Mouse (Mus musculus) C2C12 (cell line): ENCODE data around the gene Ate1. TPM values are rescaled to one million over a fixed set of nuclear protein-coding genes. Genes with fewer than 3 reads are reported as not detected.

Source experiments
- H3K27me3 ChIP-seq: one replicate; pipeline ENCODE4 v1.6.1; 2011; ENCODE audit not compliant: control insufficient read depth, insufficient read depth, insufficient read length
- H3K36me3 ChIP-seq: one replicate; pipeline ENCODE4 v1.6.1; 2011; ENCODE audit not compliant: control insufficient read depth, insufficient read depth
- H3K4me3 ChIP-seq: one replicate; pipeline ENCODE4 v1.5.1; 2011; ENCODE audit warnings: mild to moderate bottlenecking, control low read depth; ENCODE audit not compliant: poor library complexity, insufficient read depth, severe bottlenecking
- H3K79me2 ChIP-seq: one replicate; pipeline ENCODE4 v1.6.1; 2011; ENCODE audit not compliant: control insufficient read depth, insufficient read depth
- H3K79me3 ChIP-seq: one replicate; pipeline ENCODE4 v1.6.1; 2011; ENCODE audit warnings: low read depth, control low read depth
- H3ac ChIP-seq: one replicate; pipeline ENCODE3; 2011; ENCODE audit warnings: low read depth; ENCODE audit not compliant: control insufficient read depth, insufficient read length
- CEBPB ChIP-seq: IDR thresholded peaks from one replicate; pipeline ENCODE4 v1.6.1; 2011; ENCODE audit warnings: low read depth, mild to moderate bottlenecking, control low read depth, moderate library complexity
- CTCF ChIP-seq: IDR thresholded peaks from one replicate; pipeline ENCODE4 v1.5.1; 2011; ENCODE audit not compliant: control insufficient read depth, insufficient read depth, insufficient read length
- FOSL1 ChIP-seq: IDR thresholded peaks from one replicate; pipeline ENCODE4 v1.8.0; 2011; ENCODE audit warnings: mild to moderate bottlenecking, low read length; ENCODE audit not compliant: poor library complexity, insufficient read depth, severe bottlenecking
- MAX ChIP-seq: IDR thresholded peaks from one replicate; pipeline ENCODE4 v1.6.1; 2011; ENCODE audit warnings: mild to moderate bottlenecking, control low read depth
- MYOD1 ChIP-seq: IDR thresholded peaks from one replicate; pipeline ENCODE4 v1.6.1; 2011; ENCODE audit warnings: low read depth; ENCODE audit not compliant: control insufficient read depth, insufficient read length
- MYOG ChIP-seq: IDR thresholded peaks from one replicate; pipeline ENCODE4 v1.6.1; 2011; ENCODE audit not compliant: control insufficient read depth, insufficient read length; ENCODE audit errors: extremely low read depth
- USF1 ChIP-seq: IDR thresholded peaks from one replicate; pipeline ENCODE4 v1.6.1; 2011; ENCODE audit warnings: low read depth, mild to moderate bottlenecking, control low read depth, moderate library complexity
- polyA plus RNA-seq: library from polyadenylated mRNA; unstranded; fragments of >200 nt; fragmentation: generic; extraction: Trizol; gene quantifications from one replicate; pipeline ENCODE4 v1.2.1, GENCODE M21; 2012; ENCODE audit warnings: missing spikeins

Ate1 gene
- polyA plus RNA-seq, 1 experiment, result 16.0 TPM

DNA sequence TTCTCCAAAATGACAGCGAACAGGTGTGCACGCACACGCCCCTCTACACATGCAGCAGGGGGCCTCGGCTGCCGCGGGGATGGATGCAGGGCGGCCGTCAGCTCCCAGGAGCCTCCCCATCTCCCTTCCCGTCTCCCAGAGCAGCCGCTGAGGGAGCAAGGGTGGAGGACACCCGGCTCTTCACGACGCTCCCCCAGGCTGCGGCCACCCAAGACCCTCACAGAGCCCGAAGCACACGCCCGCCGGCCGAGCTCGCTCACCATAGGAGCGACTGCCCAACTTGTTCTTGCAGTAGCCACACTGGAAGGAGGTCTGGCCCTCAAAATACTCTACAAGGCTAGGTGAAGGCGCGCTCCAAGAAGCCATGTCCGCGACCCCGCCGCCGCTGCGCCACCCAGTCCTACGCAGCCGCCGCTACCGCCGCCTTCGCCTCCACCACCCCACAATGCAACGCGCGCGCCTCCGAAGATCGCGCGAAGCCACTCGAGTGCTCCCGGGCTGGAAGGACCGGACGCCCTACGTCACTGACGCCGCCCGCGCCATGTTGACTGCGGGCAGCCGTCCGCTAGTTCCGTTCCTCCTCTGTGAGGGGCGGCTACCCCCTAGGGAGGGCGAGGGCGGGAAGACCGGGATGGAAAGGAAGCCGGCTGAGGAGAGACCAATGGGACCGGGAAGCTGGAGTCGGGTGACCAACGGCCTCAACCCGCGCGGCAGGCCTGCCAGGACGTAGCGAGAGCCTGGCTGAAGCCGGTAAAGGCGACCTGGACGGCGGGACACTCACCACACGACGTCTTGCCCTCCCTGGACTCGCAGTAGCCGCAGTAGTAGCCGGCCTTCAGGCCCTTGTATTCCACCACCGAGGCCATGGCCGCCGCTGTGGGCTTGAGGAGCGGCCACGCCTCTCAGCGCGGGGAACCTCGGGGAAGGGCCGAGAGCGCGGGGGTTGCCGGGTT, 797 bp downstream of the Ate1 start:
- Histone ChIP-seq H3K4me3 (peak overlapping the region; percentile 56), H3ac (peak overlapping the region; percentile 91), H3K36me3 (peaks cover 13% of the 10 kb centered on the region), H3K79me2 (peaks cover 46% of the 10 kb centered on the region), H3K79me3 (peaks cover 32% of the 10 kb centered on the region), H3K27me3 (no peaks in the 10 kb centered on the region)
- TF ChIP-seq MAX, result peak; percentile 44
- peak; percentile 69 for TF ChIP-seq MYOD1
- no peak for TF ChIP-seq MYOG

DNA sequence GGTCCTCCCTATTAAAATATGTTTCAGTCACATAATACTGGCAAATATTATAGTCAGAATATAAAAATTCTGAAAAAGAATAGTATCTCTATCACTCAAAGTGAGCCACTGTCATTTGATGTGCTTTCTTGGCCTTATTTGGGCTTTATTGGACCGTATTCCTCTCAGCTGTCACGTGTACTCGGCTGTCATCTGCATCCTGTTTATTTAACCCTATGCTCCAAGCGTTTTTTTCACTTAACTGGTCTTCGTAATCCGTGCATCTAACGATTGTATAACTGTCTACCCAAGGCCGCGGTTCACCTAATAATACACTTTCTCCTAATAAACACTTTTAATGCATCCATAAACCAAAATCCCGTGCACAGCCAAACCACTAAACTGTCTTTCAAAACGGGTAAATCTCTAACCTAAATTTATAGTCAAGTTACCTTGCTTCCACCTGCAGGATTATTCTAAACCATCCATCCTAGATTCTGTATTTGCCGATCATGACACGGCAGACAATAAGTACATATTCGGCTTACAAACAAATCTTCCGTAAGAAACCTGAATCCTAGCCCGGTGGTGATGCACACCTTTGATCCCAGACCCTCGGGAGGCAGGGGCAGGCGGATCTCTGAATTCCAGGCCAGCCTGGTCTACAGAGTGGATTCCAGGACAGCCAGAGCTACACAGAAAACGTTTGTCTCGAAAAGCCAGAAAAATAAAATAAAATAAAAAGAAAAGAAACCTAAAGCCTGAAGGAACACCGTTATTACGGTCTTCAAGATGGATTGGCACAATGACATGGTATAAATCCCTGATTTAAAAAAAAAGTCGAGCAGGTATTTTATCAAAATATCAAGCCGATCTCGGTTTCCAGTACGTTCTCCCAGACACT, 1.7 kb downstream of the Ate1 start:
- no peak for TF ChIP-seq MYOG
- peak; percentile 87 for TF ChIP-seq USF1
- no peak for TF ChIP-seq MYOD1
- H3K27me3 ChIP-seq, result no peaks in the 10 kb centered on the region

DNA sequence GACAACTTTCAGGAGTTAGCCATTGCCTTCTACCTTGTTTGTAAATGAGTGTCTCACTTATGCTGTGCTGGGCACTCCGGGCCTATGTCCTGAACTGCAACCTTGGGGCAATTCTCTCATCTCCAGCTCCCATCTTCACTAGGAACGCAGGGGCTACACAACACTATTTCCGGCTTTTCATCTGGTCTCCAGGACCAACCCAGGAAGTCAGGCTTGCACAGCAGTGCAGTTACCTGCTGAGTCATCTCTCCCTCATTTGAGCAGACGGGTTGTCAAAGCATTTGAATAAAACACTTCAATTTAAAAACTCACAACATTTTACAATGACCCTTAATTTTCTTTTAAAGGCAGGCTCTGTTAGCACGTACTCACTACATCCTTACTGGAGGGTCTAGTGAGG, 9.9 kb downstream of the Ate1 start:
- no peaks in the 10 kb centered on the region for H3K27me3 ChIP-seq
- no peak for TF ChIP-seq MYOD1
- TF ChIP-seq MYOG, result no peak
- no peak for TF ChIP-seq MAX
- TF ChIP-seq FOSL1, result no peak
- no peak for TF ChIP-seq USF1
- TF ChIP-seq CTCF, result no peak
- no peak for TF ChIP-seq CEBPB
- peaks cover 1% of the 10 kb centered on the region for H3K79me3 ChIP-seq
- no peak overlapping the region for H3ac ChIP-seq
- peaks cover 8% of the 10 kb centered on the region for H3K79me2 ChIP-seq
- H3K36me3 ChIP-seq, result peaks cover 68% of the 10 kb centered on the region
- no peak overlapping the region for H3K4me3 ChIP-seq

More for the DNA sequence above, 1.7 kb downstream of the Ate1 start:
- peak overlapping the region; percentile 56 for H3K4me3 ChIP-seq
- peaks cover 32% of the 10 kb centered on the region for H3K79me3 ChIP-seq
- H3K36me3 ChIP-seq, result peaks cover 20% of the 10 kb centered on the region
- H3ac ChIP-seq, result peak overlapping the region; percentile 91
- peaks cover 46% of the 10 kb centered on the region for H3K79me2 ChIP-seq

DNA sequence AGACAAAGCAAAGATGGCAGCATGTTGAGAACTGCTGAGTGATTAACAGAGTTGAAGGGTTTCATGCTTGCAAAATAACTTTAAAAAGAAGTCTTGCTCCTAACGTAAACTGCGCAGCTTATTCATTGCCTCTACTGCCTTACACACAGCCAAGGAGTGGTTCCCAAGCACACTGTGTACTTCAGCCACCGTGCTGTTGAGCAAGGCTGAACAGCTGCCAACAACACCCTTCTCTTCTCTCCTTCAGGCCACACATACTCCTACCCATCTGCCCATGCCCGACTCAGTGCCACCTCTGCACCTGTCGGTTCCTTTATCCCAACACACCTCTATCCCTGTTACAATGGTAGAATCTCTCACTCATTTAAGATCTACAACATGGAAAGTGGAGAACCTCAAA, 17.2 kb downstream of the Ate1 start:
- TF ChIP-seq MYOG (no peak), FOSL1 (no peak), CTCF (no peak), MAX (no peak), USF1 (no peak), CEBPB (no peak), MYOD1 (no peak)
- no peaks in the 10 kb centered on the region for H3K79me2 ChIP-seq
- H3K4me3 ChIP-seq, result no peak overlapping the region
- peaks cover 46% of the 10 kb centered on the region for H3K36me3 ChIP-seq
- H3K79me3 ChIP-seq, result no peaks in the 10 kb centered on the region
- no peak overlapping the region for H3ac ChIP-seq
- no peaks in the 10 kb centered on the region for H3K27me3 ChIP-seq

DNA sequence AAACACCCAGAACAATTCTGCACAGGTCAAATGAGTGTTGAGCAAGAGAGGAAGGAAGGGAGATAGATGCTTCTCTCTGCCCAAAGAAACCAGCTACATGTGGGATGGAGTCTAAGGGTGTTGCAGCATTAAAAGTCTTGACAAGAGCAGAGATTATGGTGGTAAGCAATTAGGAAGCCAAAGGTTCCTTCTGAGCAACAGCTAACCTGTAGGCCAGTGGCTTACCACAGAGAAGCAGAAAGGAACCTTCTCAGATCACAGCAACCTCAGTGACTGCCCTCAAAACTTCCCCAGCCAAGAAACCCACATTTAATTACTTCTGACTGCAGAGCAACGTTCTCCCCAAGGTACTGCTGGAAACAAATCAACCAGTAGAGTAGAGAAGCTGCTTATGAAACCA, 18.7 kb downstream of the Ate1 start:
- Histone ChIP-seq H3K36me3 (peaks cover 37% of the 10 kb centered on the region), H3K79me2 (peaks cover 3% of the 10 kb centered on the region), H3K79me3 (no peaks in the 10 kb centered on the region), H3K4me3 (no peak overlapping the region), H3K27me3 (no peaks in the 10 kb centered on the region), H3ac (no peak overlapping the region)
- TF ChIP-seq MAX (no peak), CTCF (no peak), FOSL1 (no peak), CEBPB (no peak)

DNA sequence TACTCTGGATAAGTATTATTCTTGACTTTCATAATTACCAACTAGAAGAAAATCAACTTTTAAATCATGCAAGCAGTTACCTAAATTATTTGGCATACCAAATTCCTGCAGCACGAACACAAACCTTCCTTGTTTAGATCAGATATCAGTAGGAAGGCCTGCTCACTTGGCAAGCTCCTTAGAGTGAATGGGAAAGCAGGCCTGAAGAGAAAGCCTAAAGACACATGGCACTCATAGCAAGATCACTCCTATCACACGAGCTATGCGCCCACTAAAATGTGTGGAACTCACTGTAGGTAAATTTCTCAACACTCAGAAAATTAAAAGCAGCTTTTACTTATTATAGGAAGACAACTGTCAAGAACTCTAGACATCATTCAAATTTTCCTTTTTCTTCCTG, 26.8 kb downstream of the Ate1 start:
- Histone ChIP-seq H3K79me3 (no peaks in the 10 kb centered on the region), H3K79me2 (peaks cover 3% of the 10 kb centered on the region), H3K27me3 (no peaks in the 10 kb centered on the region), H3K4me3 (no peak overlapping the region), H3ac (no peak overlapping the region), H3K36me3 (peaks cover 18% of the 10 kb centered on the region)
- TF ChIP-seq MAX, result no peak
- TF ChIP-seq MYOG, result no peak
